28 mouse cellular contexts compared by ENCODE assay signal in the genomic region with DNA sequence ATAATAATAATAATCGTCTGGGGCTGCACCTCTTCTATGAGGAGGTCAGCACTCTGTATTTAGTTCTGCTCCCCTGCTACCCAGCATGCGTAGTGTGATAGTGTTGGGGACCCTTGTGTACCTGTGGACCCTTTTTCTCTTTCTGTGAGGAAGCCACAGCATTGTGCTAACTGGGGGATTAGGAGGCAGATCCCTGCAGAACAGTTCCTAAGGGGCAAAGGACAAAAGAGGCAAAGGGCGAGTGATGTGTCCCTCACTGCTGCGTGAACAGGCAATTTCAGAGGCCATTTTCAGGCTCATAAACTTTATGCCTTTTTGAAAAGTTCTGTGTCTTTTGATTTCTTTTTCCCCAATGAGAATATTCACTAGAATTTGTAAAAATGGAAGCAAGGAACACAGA.
DNase-seq lines count a peak whose midpoint lies in the region; ATAC-seq lines count a peak whose summit lies in the region.
"Had no signal": no experiment of that assay in that cellular context is flagged by ENCODE, and none has a peak within 500 bp of the region (broad histone marks: within the 10 kb centered on the region; RNA-seq: fewer than 3 reads in every experiment).

No protein-coding gene starts in this region.

- 42% methylated on average over 4 of the region's 4 CpGs for WGBS in midbrain, embryonic 11.5 days
- 39% methylated on average over 4 of the region's 4 CpGs for WGBS in midbrain, embryonic 14.5 days
- WGBS in neural tube, embryonic 15.5 days, result 33% methylated on average over 4 of the region's 4 CpGs

- no peaks in the 10 kb centered on the region for H3K9me3 ChIP-seq in midbrain, embryonic 11.5 days (ENCODE audit: control insufficient read depth, low read length)
- no peaks in the 10 kb centered on the region for H3K9me3 ChIP-seq in midbrain, embryonic 14.5 days (ENCODE audit: control insufficient read depth, low read length)
- no peaks in the 10 kb centered on the region for H3K9me3 ChIP-seq in neural tube, embryonic 15.5 days (replicated peaks)
- H3K9me3 ChIP-seq: embryonic facial prominence, embryonic 10.5 days; embryonic facial prominence, embryonic 13.5 days; forebrain, embryonic 10.5 days; heart, embryonic 10.5 days; hindbrain, embryonic 12.5 days had no signal

- DNase-seq in heart, adult 11 months, result peak; percentile 13
- DNase-seq in heart, adult 18-20 months, result no peak
- peak; percentile 57 for DNase-seq in midbrain, embryonic 11.5 days (ENCODE audit: low spot score, missing footprints)
- no peak for DNase-seq in midbrain, embryonic 14.5 days
- DNase-seq: adrenal gland, adult 2 months; adrenal gland, postnatal 14 days; cerebellum, adult 11 months; cerebellum, adult 2 months; cerebellum, postnatal 10 days; cerebellum, postnatal 36 days; embryo, embryonic 11 days; gastrocnemius, adult 2 months; gastrocnemius, postnatal 14 days; heart, adult 2 months; heart, postnatal 14 days; heart, postnatal 4 days had no signal

- H3K36me3 ChIP-seq in midbrain, embryonic 11.5 days (ENCODE audit: control insufficient read depth, insufficient read depth, low read length), result no peaks in the 10 kb centered on the region; the same call in 1 of the 2 replicates
- H3K36me3 ChIP-seq in midbrain, embryonic 14.5 days (ENCODE audit: control insufficient read depth, insufficient read depth, low read length), result no peaks in the 10 kb centered on the region
- no peaks in the 10 kb centered on the region for H3K36me3 ChIP-seq in neural tube, embryonic 15.5 days
- H3K36me3 ChIP-seq: hindbrain, embryonic 12.5 days had no signal

- H3K4me3 ChIP-seq in midbrain, embryonic 11.5 days (ENCODE audit: low read depth, low read length), result no peak overlapping the region
- no peak overlapping the region for H3K4me3 ChIP-seq in midbrain, embryonic 14.5 days (replicated peaks; ENCODE audit: low read depth, low read length)
- H3K4me3 ChIP-seq in neural tube, embryonic 15.5 days (replicated peaks), result no peak overlapping the region
- H3K4me3 ChIP-seq: embryonic facial prominence, embryonic 10.5 days; embryonic facial prominence, embryonic 13.5 days; erythroblast, embryonic 14.5 days; forebrain, embryonic 10.5 days; gastrocnemius, adult 2 months; heart, adult 2 months; heart, embryonic 10.5 days; heart, embryonic 13.5 days; hindbrain, embryonic 12.5 days had no signal

- no peak overlapping the region for H3K27ac ChIP-seq in midbrain, embryonic 11.5 days (ENCODE audit: low read depth, low read length)
- H3K27ac ChIP-seq in midbrain, embryonic 14.5 days (replicated peaks; ENCODE audit: low read depth, low read length), result no peak overlapping the region
- H3K27ac ChIP-seq in neural tube, embryonic 15.5 days (replicated peaks), result peak overlapping the region; percentile 10; the same call in 1 of the 2 replicates
- H3K27ac ChIP-seq: embryonic facial prominence, embryonic 10.5 days; embryonic facial prominence, embryonic 13.5 days; forebrain, embryonic 10.5 days; gastrocnemius, adult 2 months; heart, adult 2 months; heart, embryonic 10.5 days; heart, embryonic 13.5 days; hindbrain, embryonic 12.5 days had no signal

- H3K9ac ChIP-seq in midbrain, embryonic 11.5 days (ENCODE audit: low read length), result no peak overlapping the region
- no peak overlapping the region for H3K9ac ChIP-seq in midbrain, embryonic 14.5 days (replicated peaks; ENCODE audit: low read length)
- H3K9ac ChIP-seq in neural tube, embryonic 15.5 days (replicated peaks), result no peak overlapping the region
- H3K9ac ChIP-seq: embryonic facial prominence, embryonic 13.5 days; heart, embryonic 13.5 days; hindbrain, embryonic 12.5 days had no signal

- H3K4me1 ChIP-seq in midbrain, embryonic 11.5 days (ENCODE audit: control insufficient read depth, insufficient read depth, low read length), result no peaks in the 10 kb centered on the region
- H3K4me1 ChIP-seq in midbrain, embryonic 14.5 days (ENCODE audit: control insufficient read depth, insufficient read depth, low read length), result no peaks in the 10 kb centered on the region
- 0 out of 2 replicates have a peak, but pooled peaks cover 7% of the 10 kb centered on the region for H3K4me1 ChIP-seq in neural tube, embryonic 15.5 days
- H3K4me1 ChIP-seq: embryonic facial prominence, embryonic 10.5 days; embryonic facial prominence, embryonic 13.5 days; heart, embryonic 10.5 days; heart, embryonic 13.5 days; hindbrain, embryonic 12.5 days had no signal

- ATAC-seq in midbrain, embryonic 11.5 days (ENCODE audit: low FRiP score), result no peak
- ATAC-seq in midbrain, embryonic 14.5 days (ENCODE audit: low FRiP score, low TSS enrichment), result no peak
- peak; percentile 29 for ATAC-seq in neural tube, embryonic 15.5 days (ENCODE audit: low FRiP score)
- ATAC-seq in erythroid progenitor cell, adult 5-6 weeks (replicated peaks; ENCODE audit: low FRiP score, poor library complexity, severe bottlenecking), result no peak
- ATAC-seq: CD4-positive, CD25-positive, alpha-beta regulatory T cell, adult 4 months; forebrain, embryonic 16.5 days; intestine, postnatal 0 days had no signal

- no peak overlapping the region for H3K4me2 ChIP-seq in midbrain, embryonic 11.5 days
- no peak overlapping the region for H3K4me2 ChIP-seq in midbrain, embryonic 14.5 days (ENCODE audit: low read length)
- no peak overlapping the region for H3K4me2 ChIP-seq in neural tube, embryonic 15.5 days
- H3K4me2 ChIP-seq: embryonic facial prominence, embryonic 13.5 days; heart, embryonic 13.5 days; hindbrain, embryonic 12.5 days had no signal

- no peaks in the 10 kb centered on the region for H3K27me3 ChIP-seq in midbrain, embryonic 11.5 days (ENCODE audit: control insufficient read depth, insufficient read depth, low read length)
- no peaks in the 10 kb centered on the region for H3K27me3 ChIP-seq in midbrain, embryonic 14.5 days (ENCODE audit: control insufficient read depth, insufficient read depth, low read length)
- no peaks in the 10 kb centered on the region for H3K27me3 ChIP-seq in neural tube, embryonic 15.5 days (replicated peaks)
- H3K27me3 ChIP-seq: embryonic facial prominence, embryonic 13.5 days; heart, embryonic 13.5 days; hindbrain, embryonic 12.5 days had no signal

Comparison
In these comparisons a context has a peak if more than half of its experiments do, and no peak if none do; other contexts are left out.
1. DNase-seq: peak in heart, adult 11 months (single experiment) and midbrain, embryonic 11.5 days (single experiment); none in heart, adult 18-20 months (0 of 2) and midbrain, embryonic 14.5 days (single experiment).